Mouse (Mus musculus) ovary, adult 2 months (tissue): Measurements from ENCODE around the gene Vmn2r10. TPM values are rescaled to one million over a fixed set of nuclear protein-coding genes. Genes with fewer than 3 reads are reported as not detected.

Experiments used
- polyA plus RNA-seq: library from polyadenylated mRNA; depleted of rRNA; stranded (reverse); fragments of >200 nt; gene quantifications from 2 replicates; pipeline ENCODE4 v1.2.3, GENCODE M21; 2012; rRNA removed

The Vmn2r10 gene
- not detected in 2 replicates for polyA plus RNA-seq

GRCm38 (mm10) chr5:109006427-109006826, at the start of gene Vmn2r10:
TSS of gene Vmn2r10 (minus strand) at chr5:109006527.

Other genes with a start within 250 kb of the Vmn2r10 start
- 0.44 and 0.84 TPM in 2 replicates for gene Rnf212, start 231.5 kb downstream of the Vmn2r10 start, polyA plus RNA-seq
- not detected in 2 replicates for gene Tmed11, start 211.2 kb downstream of the Vmn2r10 start, polyA plus RNA-seq
- not detected in 2 replicates for gene Vmn2r8, start 197.7 kb downstream of the Vmn2r10 start, polyA plus RNA-seq
- not detected in 2 replicates for gene Vmn2r9, start 153.9 kb downstream of the Vmn2r10 start, polyA plus RNA-seq
- not detected in 2 replicates for gene Vmn2r11, start 53.0 kb upstream of the Vmn2r10 start, polyA plus RNA-seq
- gene Vmn2r12, start 91.4 kb upstream of the Vmn2r10 start, polyA plus RNA-seq: not detected in 2 replicates
- gene Vmn2r13, start 185.7 kb upstream of the Vmn2r10 start, polyA plus RNA-seq: not detected in 2 replicates
- gene Vmn2r14, start 218.2 kb upstream of the Vmn2r10 start, polyA plus RNA-seq: not detected in 2 replicates